Mouse (Mus musculus) lung, adult 2 months (tissue): ENCODE results near the gene Zfp579.

Experiments
- CTCF ChIP-seq: fragments of 200-500 bp; IDR thresholded peaks from 2 replicates; pipeline ENCODE4 v1.5.1; 2011; ENCODE audit warnings: mild to moderate bottlenecking, low read length, control low read depth; ENCODE audit not compliant: insufficient read depth
- POLR2A ChIP-seq: fragments of 200-500 bp; IDR thresholded peaks from 2 replicates; pipeline ENCODE4 v1.6.1; 2011; ENCODE audit warnings: low read depth, mild to moderate bottlenecking, control low read depth, low read length, borderline replicate concordance; ENCODE audit errors: extremely low read depth

- TF ChIP-seq POLR2A = no peak
- no peak for TF ChIP-seq CTCF
These were observed 43.0 kb upstream of the Zfp579 start for GRCm38 (mm10) chr7:5038940-5039339.
